Mouse (Mus musculus) gastrocnemius, adult 8-10 months (tissue): ENCODE results near the gene Slc1a2. TPM values are rescaled to one million over a fixed set of nuclear protein-coding genes. Genes with fewer than 3 reads are reported as not detected.

Experiments
- DNase-seq, 2 experiments: peaks; one replicate each; pipeline ENCODE4 v3.0.0; 2022; ENCODE audit warnings: low spot score in 2 of 2
- total RNA-seq, 4 experiments: library from RNA; stranded (reverse); gene quantifications; 2 replicates each; pipeline ENCODE4 v1.2.4; 2022

Slc1a2 gene
- total RNA-seq, 4 experiments from 2014 or later: 0.44 to 2.0 (median 0.51) TPM

- no peak for DNase-seq
Observed at GRCm38 (mm10) chr2:102663339-102663738, 4.9 kb downstream of the Slc1a2 start.

GRCm38 (mm10) chr2:102663865-102664264 lies 5.4 kb downstream of the Slc1a2 start:
- DNase-seq: no peak

GRCm38 (mm10) chr2:102667981-102668380 lies 9.5 kb downstream of the Slc1a2 start:
- no peak for DNase-seq

- DNase-seq: no peak
Observed at GRCm38 (mm10) chr2:102669580-102669979, 11.1 kb downstream of the Slc1a2 start.

GRCm38 (mm10) chr2:102674582-102674981 lies 16.1 kb downstream of the Slc1a2 start:
- no peak for DNase-seq

GRCm38 (mm10) chr2:102675275-102675674 lies 16.8 kb downstream of the Slc1a2 start:
- peak; percentile 30 to 43 for DNase-seq

- DNase-seq: no peak
Observed at GRCm38 (mm10) chr2:102676716-102677312, 18.4 kb downstream of the Slc1a2 start.

GRCm38 (mm10) chr2:102677400-102677799 lies 18.9 kb downstream of the Slc1a2 start:
- DNase-seq: no peak

- DNase-seq: no peak
Observed at GRCm38 (mm10) chr2:102681351-102681750, 22.9 kb downstream of the Slc1a2 start.

GRCm38 (mm10) chr2:102682168-102682567 lies 23.7 kb downstream of the Slc1a2 start:
- peak in 1 of 2 experiments; percentile 10 for DNase-seq

- DNase-seq: no peak
Observed at GRCm38 (mm10) chr2:102685371-102686107, 27.1 kb downstream of the Slc1a2 start.

- no peak for DNase-seq
Observed at GRCm38 (mm10) chr2:102686108-102686450, 27.6 kb downstream of the Slc1a2 start.

GRCm38 (mm10) chr2:102693556-102693955 lies 35.1 kb downstream of the Slc1a2 start:
- no peak for DNase-seq

GRCm38 (mm10) chr2:102694750-102695149 lies 36.3 kb downstream of the Slc1a2 start:
- no peak for DNase-seq

- DNase-seq: no peak
Observed at GRCm38 (mm10) chr2:102695541-102695940, 37.1 kb downstream of the Slc1a2 start.

- no peak for DNase-seq
Observed at GRCm38 (mm10) chr2:102697732-102698131, 39.3 kb downstream of the Slc1a2 start.

GRCm38 (mm10) chr2:102699921-102700320 lies 41.5 kb downstream of the Slc1a2 start:
- no peak for DNase-seq

GRCm38 (mm10) chr2:102700695-102701094 lies 42.2 kb downstream of the Slc1a2 start:
- DNase-seq: no peak

GRCm38 (mm10) chr2:102701382-102701781 lies 42.9 kb downstream of the Slc1a2 start:
- no peak for DNase-seq

GRCm38 (mm10) chr2:102703556-102703955 lies 45.1 kb downstream of the Slc1a2 start:
- no peak for DNase-seq

GRCm38 (mm10) chr2:102704781-102705180 lies 46.3 kb downstream of the Slc1a2 start:
- no peak for DNase-seq

- DNase-seq: no peak
Observed at GRCm38 (mm10) chr2:102711511-102711910, 53.1 kb downstream of the Slc1a2 start.

- no peak for DNase-seq
Observed at GRCm38 (mm10) chr2:102712049-102712448, 53.6 kb downstream of the Slc1a2 start.
